Mouse (Mus musculus) CD4-positive, CD25-positive, alpha-beta regulatory T cell (primary cell): ENCODE data around the gene Cyp2d10. TPM values are rescaled to one million over a fixed set of nuclear protein-coding genes. Genes with fewer than 3 reads are reported as not detected.

Experiments
- polyA plus RNA-seq: library from polyadenylated mRNA; unstranded; fragments of 100-300 nt; shearing (Covaris generic); gene quantifications from one replicate; pipeline ENCODE4 v1.2.1, GENCODE M21; 2017

Gene Cyp2d10
- polyA plus RNA-seq = not detected

GRCm38 (mm10) chr15:82406981-82407380, at the start of gene Cyp2d10:
TSS of gene Cyp2d10 (minus strand) at chr15:82407195.

GRCm38 (mm10) chr15:82433137-82433536, 26.1 kb upstream of the Cyp2d10 start, which contains the start of gene Cyp2d9:
TSS of gene Cyp2d9 (plus strand) at chr15:82433437.

GRCm38 (mm10) chr15:82393922-82394321, 13.1 kb downstream of the Cyp2d10 start, which contains the start of gene Cyp2d11:
TSS of gene Cyp2d11 (minus strand) at chr15:82394022.

GRCm38 (mm10) chr15:82379871-82380713, 26.9 kb downstream of the Cyp2d10 start, which contains the start of gene Cyp2d22:
TSS of gene Cyp2d22 (minus strand) at chr15:82380260.

DNA sequence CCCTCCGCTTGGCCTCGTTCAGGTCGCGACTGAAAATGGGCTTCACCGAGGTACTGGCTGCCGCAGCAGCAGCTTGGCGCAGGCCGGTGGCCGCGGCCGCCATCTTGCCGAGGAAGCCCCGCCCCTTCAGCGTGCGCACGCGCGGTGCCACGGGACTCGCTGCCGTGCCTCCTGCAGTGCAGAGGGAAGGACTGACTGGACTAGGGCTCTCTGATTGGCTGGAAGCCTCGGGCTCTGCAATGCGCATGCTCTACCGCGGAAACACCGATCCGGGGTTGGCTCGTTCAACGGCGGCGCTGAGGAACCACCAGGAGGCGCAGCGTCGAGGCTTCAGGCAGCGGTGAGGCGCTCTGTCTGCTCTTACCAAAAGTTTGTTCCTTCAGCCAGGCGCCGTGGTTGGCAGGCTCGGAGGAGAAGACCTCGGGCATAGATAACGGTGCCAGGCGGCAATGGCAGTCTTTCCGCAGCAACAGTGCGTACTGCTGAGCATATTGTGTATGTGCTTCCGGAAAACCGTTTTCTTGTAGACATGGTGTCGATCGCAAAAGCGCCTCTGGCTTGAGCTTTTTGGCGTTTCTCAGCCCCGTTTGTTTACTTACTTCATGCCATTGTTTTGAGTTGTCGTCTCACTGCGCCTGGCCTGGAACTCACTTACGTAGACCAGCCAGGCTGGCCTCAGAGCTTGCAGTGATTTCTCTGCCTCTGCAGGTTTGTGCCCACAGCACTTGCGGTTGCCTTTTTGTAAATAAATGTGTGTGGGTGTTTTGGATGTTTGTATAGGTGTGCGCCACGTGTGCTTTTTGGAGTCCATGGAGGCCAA, 52.7 kb downstream of the Cyp2d10 start, which contains the start of gene Ndufa6:
TSS of gene Ndufa6 (minus strand) at position 197 of the 820 bp plus-strand sequence.

Other genes with a start within 250 kb of the Cyp2d10 start
- 0.29 TPM for gene Shisa8, start 194.4 kb downstream of the Cyp2d10 start, polyA plus RNA-seq
- gene Tnfrsf13c, start 182.8 kb downstream of the Cyp2d10 start, polyA plus RNA-seq = 2.5 TPM
- 5.0 TPM for gene Cenpm, start 162.4 kb downstream of the Cyp2d10 start, polyA plus RNA-seq
- not detected for gene 1500009C09Rik, start 154.8 kb downstream of the Cyp2d10 start, polyA plus RNA-seq
- 0.31 TPM for gene Sept3, start 132.3 kb downstream of the Cyp2d10 start, polyA plus RNA-seq
- gene Wbp2nl, start 108.2 kb downstream of the Cyp2d10 start, polyA plus RNA-seq = 0.12 TPM
- 61.8 TPM for gene Naga, start 68.3 kb downstream of the Cyp2d10 start, polyA plus RNA-seq
- gene Pheta2, start 68.3 kb downstream of the Cyp2d10 start, polyA plus RNA-seq = 5.5 TPM
- gene Smdt1, start 68.2 kb downstream of the Cyp2d10 start, polyA plus RNA-seq = 178 TPM
- 278 TPM for gene Ndufa6, start 52.9 kb downstream of the Cyp2d10 start, polyA plus RNA-seq
- 11.0 TPM for gene Cyp2d22, start 26.9 kb downstream of the Cyp2d10 start, polyA plus RNA-seq
- gene Cyp2d11, start 13.2 kb downstream of the Cyp2d10 start, polyA plus RNA-seq = not detected
- not detected for gene Cyp2d9, start 26.2 kb upstream of the Cyp2d10 start, polyA plus RNA-seq
- gene Cyp2d12, start 147.9 kb upstream of the Cyp2d10 start, polyA plus RNA-seq = not detected
- gene Cyp2d34, start 213.8 kb upstream of the Cyp2d10 start, polyA plus RNA-seq = not detected